Mouse (Mus musculus) heart, postnatal 0 days (tissue): Measurements from ENCODE around the gene Primpol.

ENCODE experiments used
- CTCF ChIP-seq: IDR thresholded peaks from 2 replicates; pipeline ENCODE4 v1.5.1; 2016; ENCODE audit warnings: antibody characterized with exemption, control low read depth, low read depth
- EP300 ChIP-seq: IDR thresholded peaks from 2 replicates; pipeline ENCODE4 v1.6.1; 2016; ENCODE audit warnings: antibody characterized with exemption, low read depth

DNA sequence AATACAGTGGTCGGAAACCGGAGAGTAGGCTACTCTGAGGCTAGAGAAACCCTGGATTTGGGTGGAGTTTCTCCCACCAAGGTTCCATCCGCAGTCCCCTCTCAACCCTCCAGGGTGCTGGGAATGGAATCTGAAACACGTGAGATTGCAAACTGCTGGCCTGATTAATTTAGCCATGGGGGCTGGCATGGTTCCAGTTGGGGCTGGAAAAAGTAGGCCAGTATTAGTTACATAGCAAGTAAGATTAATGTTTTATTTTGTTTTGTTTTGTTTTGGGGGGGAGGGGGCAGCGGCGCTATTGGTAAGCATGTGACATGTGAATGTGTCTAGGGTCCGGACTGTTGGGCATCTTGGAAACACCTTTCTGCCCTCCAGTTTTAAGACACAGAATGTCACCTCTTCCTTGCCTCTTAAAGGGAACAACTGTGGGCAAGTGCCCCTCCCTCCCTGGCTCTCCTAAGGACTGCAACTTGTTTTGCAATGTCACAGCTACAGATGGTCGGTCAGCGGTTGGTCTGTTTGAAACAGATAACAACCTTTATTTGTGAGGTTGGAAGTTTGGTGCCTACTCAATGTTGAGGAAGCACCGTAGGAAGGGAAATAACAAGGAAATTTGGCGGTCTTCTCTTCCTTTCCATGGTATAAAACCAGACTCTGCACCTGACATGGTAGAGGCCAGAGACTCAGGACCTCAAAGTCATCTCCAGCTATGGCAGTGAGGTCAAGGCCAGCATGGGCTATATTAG, 70.4 kb downstream of the Primpol start:
- TF ChIP-seq CTCF, result no peak
- TF ChIP-seq EP300, result no peak
